Mouse (Mus musculus) neural tube, embryonic 14.5 days (tissue): ENCODE measurements around the gene Mtx1. TPM values are rescaled to one million over a fixed set of nuclear protein-coding genes. Genes with fewer than 3 reads are reported as not detected.

ENCODE experiments used
- ATAC-seq: fragments of 200-750 bp; cut with Nextera tagmentation; 2 replicates; pipeline ENCODE4 v1.8.0; 2017; ENCODE audit warnings: low read depth, mild to moderate bottlenecking, moderate TSS enrichment, moderate library complexity
- H3K27ac ChIP-seq: fragments of 300-500 bp; sonication (generic); 2 replicates; pipeline ENCODE4 v1.5.1; 2014; ENCODE audit warnings: low read depth, mild to moderate bottlenecking, control low read depth, low read length, moderate library complexity, mixed read lengths
- H3K27me3 ChIP-seq: fragments of 300-500 bp; sonication (generic); 2 replicates; pipeline ENCODE4 v1.6.1; 2014; ENCODE audit warnings: low read length; ENCODE audit not compliant: control insufficient read depth, insufficient read depth
- H3K36me3 ChIP-seq: fragments of 300-500 bp; sonication (generic); 2 replicates; pipeline ENCODE4 v1.6.1; 2014; ENCODE audit warnings: low read length, mixed read lengths; ENCODE audit not compliant: control insufficient read depth, insufficient read depth
- H3K4me1 ChIP-seq: fragments of 300-500 bp; sonication (generic); 2 replicates; pipeline ENCODE4 v1.6.1; 2014; ENCODE audit warnings: low read length; ENCODE audit not compliant: control insufficient read depth, insufficient read depth
- H3K4me2 ChIP-seq: fragments of 300-500 bp; sonication (generic); 2 replicates; pipeline ENCODE4 v1.6.1; 2014; ENCODE audit warnings: mild to moderate bottlenecking, low read depth, low read length, control low read depth
- H3K4me3 ChIP-seq: fragments of 300-500 bp; sonication (generic); 2 replicates; pipeline ENCODE4 v1.5.1; 2014; ENCODE audit warnings: low read depth, low read length, control low read depth, mixed read lengths
- H3K9ac ChIP-seq: fragments of 300-500 bp; sonication (generic); replicated peaks from 2 replicates; pipeline ENCODE4 v1.6.1; 2014; ENCODE audit warnings: low read depth, mild to moderate bottlenecking, control low read depth, low read length, mixed read lengths
- H3K9me3 ChIP-seq: fragments of 300-500 bp; sonication (generic); 2 replicates; pipeline ENCODE4 v1.6.1; 2016; ENCODE audit warnings: low read length; ENCODE audit not compliant: control insufficient read depth
- WGBS: fragments of 180-500 bp; shearing (Covaris S2); extraction: QIAGEN DNeasy Blood & Tissue Kit; methylation state at CpG from one replicate; pipeline ENCODE4 v1.1.7; 2014; 5-methylcytosine and 5-hydroxymethylcytosine counted together
- polyA plus RNA-seq: library from polyadenylated mRNA; unstranded; fragments of >200 nt; fragmentation: Nextera tagmentation; extraction: Ambion mirVana; gene quantifications from 2 replicates; pipeline ENCODE4 v1.2.1, GENCODE M21; 2014

The Mtx1 gene
- polyA plus RNA-seq, 1 experiment from 2014 or later: 151 TPM

- H3K27ac ChIP-seq: peak overlapping the region; percentile 95
- H3K9me3 ChIP-seq: no peaks in the 10 kb centered on the region
- peak overlapping the region; percentile 82 for H3K9ac ChIP-seq
- H3K4me3 ChIP-seq: peak overlapping the region; percentile 75
- under 1% methylated on average over 69 of the region's 69 CpGs for WGBS
- peak; percentile 88 for ATAC-seq
- H3K4me2 ChIP-seq: peak overlapping the region; percentile 79
- peaks cover 19% of the 10 kb centered on the region for H3K4me1 ChIP-seq
- peaks cover 3% of the 10 kb centered on the region; the same call in 1 of the 2 replicates for H3K27me3 ChIP-seq
- peaks cover 24% of the 10 kb centered on the region for H3K36me3 ChIP-seq
These were observed 12.9 kb downstream of the Mtx1 start for GRCm38 (mm10) chr3:89213803-89214530.

DNA sequence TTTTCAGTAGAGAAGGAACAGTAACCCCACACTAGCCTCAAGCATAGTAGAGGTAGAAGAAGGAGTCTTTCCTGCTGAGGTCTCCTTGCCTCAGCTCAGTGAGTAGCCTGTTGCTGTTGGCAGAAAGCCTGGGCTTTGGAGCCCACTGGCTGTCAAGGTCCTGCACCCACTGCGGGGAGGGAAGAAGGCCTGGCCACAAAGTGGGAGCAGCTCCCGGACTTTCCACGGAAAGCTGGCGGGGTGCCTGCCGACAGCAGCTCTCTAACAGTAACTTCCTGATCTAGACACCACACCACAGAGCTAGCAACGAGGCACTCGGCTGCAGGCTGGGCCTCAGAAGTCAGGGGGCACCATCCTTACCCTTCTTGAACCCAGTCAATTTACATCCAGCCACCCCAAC lies 16.2 kb downstream of the Mtx1 start:
- Histone ChIP-seq H3K4me3 (no peak overlapping the region), H3K36me3 (peaks cover 53% of the 10 kb centered on the region), H3K9ac (no peak overlapping the region), H3K4me1 (peaks cover 16% of the 10 kb centered on the region), H3K27ac (no peak overlapping the region), H3K9me3 (no peaks in the 10 kb centered on the region), H3K4me2 (no peak overlapping the region), H3K27me3 (peaks cover 3% of the 10 kb centered on the region; the same call in 1 of the 2 replicates)
- WGBS: 82% methylated on average over 7 of the region's 7 CpGs
- ATAC-seq: no peak

- 84% methylated on average over 13 of the region's 13 CpGs for WGBS
- H3K9ac ChIP-seq: no peak overlapping the region
- peaks cover 10% of the 10 kb centered on the region for H3K4me1 ChIP-seq
- H3K27ac ChIP-seq: no peak overlapping the region
- H3K36me3 ChIP-seq: peaks cover 53% of the 10 kb centered on the region
- ATAC-seq: no peak
- H3K4me3 ChIP-seq: no peak overlapping the region
- no peaks in the 10 kb centered on the region for H3K9me3 ChIP-seq
- H3K4me2 ChIP-seq: no peak overlapping the region
- H3K27me3 ChIP-seq: peaks cover 3% of the 10 kb centered on the region; the same call in 1 of the 2 replicates
These were observed 16.7 kb downstream of the Mtx1 start for GRCm38 (mm10) chr3:89210162-89210561.

DNA sequence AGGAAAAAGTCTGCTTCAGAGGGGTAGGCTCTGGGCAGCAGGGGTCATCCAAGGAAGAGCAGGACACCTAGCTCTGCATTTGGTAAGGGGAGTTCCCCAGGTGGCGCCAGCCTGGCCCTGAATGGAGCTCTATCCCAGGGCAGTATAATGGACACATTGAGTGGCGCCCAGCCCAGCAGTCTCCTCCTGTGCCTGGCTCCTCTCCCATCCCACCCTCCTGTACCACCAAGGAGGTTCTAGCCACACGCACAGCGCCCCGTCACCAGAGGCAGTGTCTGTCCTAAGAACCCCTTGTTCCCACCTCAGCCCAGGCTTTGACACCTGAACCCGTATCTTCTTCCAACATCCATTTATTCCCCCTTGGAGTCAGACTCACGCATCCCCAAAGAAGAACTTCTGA lies 17.2 kb downstream of the Mtx1 start:
- no peaks in the 10 kb centered on the region for H3K9me3 ChIP-seq
- no peak overlapping the region for H3K9ac ChIP-seq
- no peak overlapping the region for H3K27ac ChIP-seq
- peaks cover 3% of the 10 kb centered on the region; the same call in 1 of the 2 replicates for H3K27me3 ChIP-seq
- H3K36me3 ChIP-seq: peaks cover 56% of the 10 kb centered on the region
- H3K4me2 ChIP-seq: no peak overlapping the region
- ATAC-seq: no peak
- H3K4me3 ChIP-seq: no peak overlapping the region
- peaks cover 7% of the 10 kb centered on the region for H3K4me1 ChIP-seq
- 95% methylated on average over 7 of the region's 7 CpGs for WGBS

DNA sequence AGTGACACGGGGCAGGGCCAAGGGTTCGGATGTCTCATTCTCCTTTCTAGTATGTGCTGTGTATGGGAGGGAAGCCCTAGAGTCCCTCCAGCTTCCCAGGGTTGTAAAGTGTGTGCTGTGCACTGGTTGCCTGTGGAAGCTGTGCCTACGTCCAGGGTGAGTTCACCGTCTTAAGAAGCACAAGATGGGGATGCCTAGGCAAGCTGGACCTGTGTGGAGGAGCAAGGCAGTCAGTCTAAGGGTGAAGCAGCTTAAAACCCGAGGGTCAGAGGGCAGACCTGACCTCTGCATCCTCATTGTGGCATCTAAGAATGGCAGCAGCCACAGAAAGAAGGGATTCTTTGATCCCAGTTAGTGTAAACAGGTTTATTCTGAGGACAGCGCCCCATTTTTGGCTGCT lies 18.2 kb downstream of the Mtx1 start:
- no peak overlapping the region for H3K9ac ChIP-seq
- H3K4me2 ChIP-seq: no peak overlapping the region
- peaks cover 65% of the 10 kb centered on the region for H3K36me3 ChIP-seq
- H3K27me3 ChIP-seq: peaks cover 2% of the 10 kb centered on the region; the same call in 1 of the 2 replicates
- H3K9me3 ChIP-seq: no peaks in the 10 kb centered on the region
- H3K4me1 ChIP-seq: peaks cover 7% of the 10 kb centered on the region
- WGBS: 87% methylated on average over 6 of the region's 6 CpGs
- H3K4me3 ChIP-seq: no peak overlapping the region
- no peak overlapping the region for H3K27ac ChIP-seq
- no peak for ATAC-seq

DNA sequence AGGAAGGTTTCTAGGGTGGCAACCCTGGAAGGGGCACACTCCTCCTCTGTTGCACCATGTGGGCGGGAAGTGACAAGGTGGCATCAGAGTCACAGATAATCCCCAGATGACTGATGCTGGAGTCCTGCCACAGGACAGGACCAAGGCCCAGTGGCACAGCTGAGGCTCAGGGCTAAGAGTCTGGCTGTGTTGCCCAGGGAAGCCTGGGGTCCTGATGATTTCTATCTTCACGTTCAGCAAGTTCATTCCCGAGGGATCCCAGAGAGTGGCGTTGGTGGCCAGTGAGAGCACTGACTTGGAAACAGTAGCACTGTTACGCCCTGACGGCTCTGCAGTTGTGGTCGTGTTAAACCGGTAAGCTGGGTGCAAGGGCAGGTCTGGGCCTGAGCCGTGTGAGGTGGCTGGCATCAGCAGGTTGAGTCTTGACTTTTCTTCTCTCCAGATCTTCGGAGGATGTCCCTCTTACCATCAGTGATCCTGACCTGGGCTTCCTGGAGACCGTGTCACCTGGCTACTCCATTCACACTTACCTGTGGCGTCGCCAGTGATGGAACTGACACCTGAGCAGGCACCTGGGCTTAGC lies 18.7 kb downstream of the Mtx1 start:
- Histone ChIP-seq H3K27me3 (no peaks in the 10 kb centered on the region), H3K4me3 (no peak overlapping the region)

DNA sequence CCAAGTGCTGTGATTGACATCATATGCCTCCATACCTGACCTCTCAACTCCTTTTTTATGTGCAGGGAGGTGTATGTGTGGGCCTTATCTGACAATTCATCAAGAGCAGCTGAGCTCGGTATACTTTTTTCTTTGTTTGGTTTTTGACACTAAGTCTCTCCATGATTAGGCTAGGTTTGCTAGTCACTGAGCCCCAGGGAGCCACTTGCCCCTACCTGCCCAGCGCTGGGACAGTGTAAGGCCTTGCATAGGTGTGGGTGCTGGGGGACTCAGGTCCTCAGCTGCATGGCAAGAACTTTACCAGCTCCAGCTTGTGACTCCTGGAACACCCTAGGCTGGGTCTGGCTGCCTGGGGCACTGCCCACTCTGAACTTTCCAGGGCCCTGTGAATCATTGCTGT lies 20.2 kb downstream of the Mtx1 start:
- Histone ChIP-seq H3K4me3 (no peak overlapping the region), H3K9ac (no peak overlapping the region), H3K9me3 (no peaks in the 10 kb centered on the region), H3K27me3 (no peaks in the 10 kb centered on the region), H3K36me3 (peaks cover 65% of the 10 kb centered on the region), H3K4me2 (no peak overlapping the region), H3K4me1 (peaks cover 5% of the 10 kb centered on the region; the same call in 1 of the 2 replicates), H3K27ac (no peak overlapping the region)
- ATAC-seq: no peak
- 93% methylated on average over 2 of the region's 2 CpGs for WGBS

More for the DNA sequence above, 18.7 kb downstream of the Mtx1 start:
- no peaks in the 10 kb centered on the region for H3K9me3 ChIP-seq
- no peak overlapping the region for H3K27ac ChIP-seq
- H3K36me3 ChIP-seq: peaks cover 65% of the 10 kb centered on the region
- ATAC-seq: no peak
- H3K9ac ChIP-seq: no peak overlapping the region
- 93% methylated on average over 13 of the region's 13 CpGs for WGBS
- H3K4me1 ChIP-seq: peaks cover 10% of the 10 kb centered on the region
- no peak overlapping the region for H3K4me2 ChIP-seq

DNA sequence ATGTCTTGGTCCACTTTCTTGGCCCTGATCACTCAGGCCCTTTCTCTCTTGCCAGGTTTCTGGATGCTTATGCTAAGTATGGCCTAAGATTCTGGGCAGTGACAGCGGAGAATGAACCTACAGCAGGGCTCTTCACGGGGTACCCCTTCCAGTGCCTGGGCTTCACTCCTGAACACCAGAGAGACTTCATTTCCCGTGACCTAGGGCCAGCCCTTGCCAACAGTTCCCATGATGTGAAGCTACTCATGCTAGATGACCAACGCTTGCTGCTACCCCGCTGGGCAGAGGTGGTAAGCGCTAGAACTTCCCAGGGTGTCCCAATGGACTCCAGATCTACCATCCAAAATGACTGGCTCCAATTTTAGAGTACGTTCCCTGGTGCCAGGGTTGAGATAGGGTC lies 20.8 kb downstream of the Mtx1 start:
- Histone ChIP-seq H3K9me3 (no peaks in the 10 kb centered on the region), H3K27me3 (no peaks in the 10 kb centered on the region), H3K4me2 (no peak overlapping the region), H3K9ac (no peak overlapping the region), H3K4me1 (peaks cover 5% of the 10 kb centered on the region; the same call in 1 of the 2 replicates), H3K36me3 (peaks cover 62% of the 10 kb centered on the region), H3K27ac (no peak overlapping the region), H3K4me3 (no peak overlapping the region)
- ATAC-seq: no peak
- WGBS: 94% methylated on average over 7 of the region's 7 CpGs

- Histone ChIP-seq H3K4me3 (peak overlapping the region; percentile 46), H3K9me3 (no peaks in the 10 kb centered on the region), H3K27me3 (no peaks in the 10 kb centered on the region), H3K4me2 (peak overlapping the region; percentile 53), H3K4me1 (peaks cover 5% of the 10 kb centered on the region; the same call in 1 of the 2 replicates), H3K27ac (no peak overlapping the region), H3K9ac (peak overlapping the region; percentile 41), H3K36me3 (peaks cover 33% of the 10 kb centered on the region)
- ATAC-seq: peak; percentile 9; the same call in 1 of the 2 replicates
- WGBS: 44% methylated on average over 5 of the region's 5 CpGs
These were observed 23.8 kb downstream of the Mtx1 start for GRCm38 (mm10) chr3:89203142-89203514.
